Mouse (Mus musculus) WW6 (cell line): ENCODE results near the gene Frmd4b.
"Not testable (repeated sequence)": the region's sequence is repeated elsewhere in the genome, so short reads cannot be mapped to it uniquely, and the experiment has no call there.

Source experiments
- DNase-seq: peaks from one replicate; pipeline ENCODE4 v3.0.0-alpha.2; 2013; ENCODE audit warnings: low read depth, low spot score

Frmd4b gene

GRCm38 (mm10) chr6:97419771-97420446 lies 197.4 kb downstream of the Frmd4b start:
- DNase-seq: no peak

- DNase-seq: peak; percentile 60
Measured at GRCm38 (mm10) chr6:97416972-97417554, 200.3 kb downstream of the Frmd4b start.

- not testable (repeated sequence) for DNase-seq
Measured at GRCm38 (mm10) chr6:97415578-97415977, 201.8 kb downstream of the Frmd4b start.

- DNase-seq: no peak
Measured at GRCm38 (mm10) chr6:97413453-97413852, 203.9 kb downstream of the Frmd4b start.

DNA sequence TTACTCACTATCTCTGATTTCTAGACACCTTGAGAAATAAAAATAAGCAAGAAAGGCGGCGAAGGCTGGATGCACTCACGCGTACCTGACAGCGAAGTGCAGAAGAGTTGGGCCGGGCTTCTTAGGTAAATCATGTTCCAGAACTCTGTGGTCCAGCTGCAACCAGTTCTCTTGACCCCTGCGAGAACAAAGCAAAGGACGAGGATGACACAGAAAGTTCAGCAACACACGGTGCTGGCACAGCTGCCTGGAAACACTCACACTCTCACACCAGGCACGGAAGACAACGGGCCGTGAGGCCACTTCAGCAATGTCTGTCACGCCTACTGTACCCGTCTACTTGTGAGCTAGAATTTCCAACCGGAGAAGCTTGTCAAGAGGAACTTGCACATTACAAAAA lies 204.9 kb downstream of the Frmd4b start:
- no peak for DNase-seq

DNA sequence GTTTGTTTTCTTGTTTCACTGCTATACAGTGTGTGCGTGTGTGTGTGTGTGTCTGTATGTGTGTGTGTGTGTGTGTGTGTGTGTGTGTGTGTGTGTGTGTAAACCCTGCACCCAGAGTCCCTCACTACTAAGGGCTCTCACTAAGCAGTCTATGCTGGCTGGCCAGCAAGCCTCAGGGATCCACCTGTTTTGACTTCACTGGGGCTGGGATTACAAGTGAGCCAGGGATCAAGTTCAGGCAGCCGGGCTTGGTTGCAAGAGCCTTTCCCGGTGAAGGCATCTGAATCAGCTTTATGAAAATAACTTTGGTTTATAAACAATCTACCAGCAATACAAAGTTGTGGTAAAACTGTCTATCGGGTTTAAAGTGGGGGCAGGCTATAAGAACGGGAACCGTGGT lies 206.0 kb downstream of the Frmd4b start:
- DNase-seq: no peak

- DNase-seq: no peak
Measured at GRCm38 (mm10) chr6:97409467-97410239, 207.7 kb downstream of the Frmd4b start.

GRCm38 (mm10) chr6:97407914-97408313 lies 209.4 kb downstream of the Frmd4b start:
- no peak for DNase-seq

DNA sequence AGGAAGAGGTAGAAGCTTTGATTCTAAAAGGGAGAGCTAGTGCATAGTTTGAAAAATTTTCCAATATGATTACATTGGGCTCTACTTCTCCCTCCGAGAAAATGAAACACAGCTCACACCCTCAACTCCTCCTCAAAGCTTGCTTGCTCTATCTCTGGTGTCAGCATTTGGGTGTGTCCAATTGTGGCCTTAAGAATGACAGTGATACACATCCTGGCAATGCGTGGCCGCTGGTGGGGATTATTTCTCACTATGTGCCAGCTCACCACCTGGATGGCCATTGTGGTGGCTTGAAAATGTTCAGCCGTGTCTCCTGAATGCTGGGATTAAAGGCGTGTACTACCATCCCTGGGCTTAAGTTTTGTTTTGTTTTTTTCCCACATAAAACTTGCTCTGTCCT lies 209.9 kb downstream of the Frmd4b start:
- DNase-seq: no peak

DNA sequence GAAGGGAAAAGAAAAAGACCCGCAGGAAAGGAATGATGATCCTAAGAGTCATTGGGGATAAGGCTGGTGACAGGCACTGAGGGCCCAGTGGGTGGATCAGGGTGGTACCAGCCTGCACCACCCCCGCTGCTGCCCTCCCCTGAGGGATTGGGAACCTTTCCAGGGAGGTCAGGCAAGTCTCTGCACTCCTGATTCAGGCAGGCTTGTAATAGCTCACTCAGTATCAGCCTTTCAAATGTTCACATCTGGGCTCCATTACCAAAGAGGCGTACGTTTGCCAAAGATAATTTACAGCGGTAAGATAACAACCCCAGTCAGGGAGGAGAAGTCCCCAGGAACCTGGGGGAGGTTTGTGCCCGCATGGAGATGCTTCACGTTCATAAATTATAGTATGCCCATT lies 212.0 kb downstream of the Frmd4b start:
- no peak for DNase-seq

DNA sequence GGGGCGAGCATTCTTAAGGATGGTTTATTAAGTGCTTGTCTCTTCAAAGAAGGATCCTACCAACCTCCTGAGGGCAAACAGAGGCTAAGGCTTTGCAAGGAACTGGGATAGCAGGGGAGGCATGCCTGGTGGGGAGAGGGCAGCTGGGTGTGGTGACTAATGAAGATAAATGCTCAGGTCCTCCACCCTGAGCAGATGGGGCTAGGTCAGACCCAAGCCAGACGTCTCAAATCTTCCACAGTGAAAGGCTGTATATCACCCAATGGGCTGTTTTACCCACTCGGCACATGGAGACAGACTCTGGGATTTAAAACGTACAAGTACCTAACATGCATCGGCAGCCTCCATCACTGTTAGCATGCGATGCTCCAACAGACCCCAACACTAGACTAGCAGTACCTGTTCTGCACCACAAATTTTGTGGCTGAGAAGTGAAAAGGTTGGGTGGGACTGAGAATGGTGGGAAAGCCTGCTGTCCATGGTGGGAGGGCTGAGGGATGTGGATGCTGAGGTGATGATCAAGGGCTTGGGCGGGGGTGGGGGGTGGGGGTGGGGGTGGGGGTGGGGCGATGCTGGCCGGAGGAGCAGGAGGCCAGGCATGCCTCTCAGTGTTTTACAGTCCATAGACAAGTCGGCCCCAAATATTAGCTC lies 214.4 kb downstream of the Frmd4b start:
- no peak for DNase-seq

- no peak for DNase-seq
Measured at GRCm38 (mm10) chr6:97400446-97400845, 216.9 kb downstream of the Frmd4b start.

- DNase-seq: no peak
Measured at GRCm38 (mm10) chr6:97397935-97398334, 219.4 kb downstream of the Frmd4b start.

DNA sequence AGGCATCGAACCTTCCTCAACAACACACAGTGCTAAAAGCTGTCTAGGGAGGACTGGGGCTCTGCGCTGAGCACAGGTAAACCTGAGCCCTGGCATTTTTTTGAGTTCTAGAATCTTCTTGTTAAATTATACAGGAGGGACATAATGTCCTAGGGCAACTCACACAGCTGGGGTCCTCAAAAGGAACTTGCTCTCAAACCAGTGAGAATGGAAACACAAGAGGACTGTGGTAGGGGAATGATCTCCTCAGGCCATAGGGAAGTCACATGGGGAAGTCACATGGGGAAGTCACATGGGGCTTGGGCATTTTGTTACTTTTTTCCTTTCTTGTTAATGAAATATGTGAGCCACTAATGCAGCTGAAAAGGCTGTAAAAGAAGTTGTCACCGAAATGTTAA lies 220.4 kb downstream of the Frmd4b start:
- no peak for DNase-seq

GRCm38 (mm10) chr6:97396351-97396956 lies 220.9 kb downstream of the Frmd4b start:
- DNase-seq: peak; percentile 70

DNA sequence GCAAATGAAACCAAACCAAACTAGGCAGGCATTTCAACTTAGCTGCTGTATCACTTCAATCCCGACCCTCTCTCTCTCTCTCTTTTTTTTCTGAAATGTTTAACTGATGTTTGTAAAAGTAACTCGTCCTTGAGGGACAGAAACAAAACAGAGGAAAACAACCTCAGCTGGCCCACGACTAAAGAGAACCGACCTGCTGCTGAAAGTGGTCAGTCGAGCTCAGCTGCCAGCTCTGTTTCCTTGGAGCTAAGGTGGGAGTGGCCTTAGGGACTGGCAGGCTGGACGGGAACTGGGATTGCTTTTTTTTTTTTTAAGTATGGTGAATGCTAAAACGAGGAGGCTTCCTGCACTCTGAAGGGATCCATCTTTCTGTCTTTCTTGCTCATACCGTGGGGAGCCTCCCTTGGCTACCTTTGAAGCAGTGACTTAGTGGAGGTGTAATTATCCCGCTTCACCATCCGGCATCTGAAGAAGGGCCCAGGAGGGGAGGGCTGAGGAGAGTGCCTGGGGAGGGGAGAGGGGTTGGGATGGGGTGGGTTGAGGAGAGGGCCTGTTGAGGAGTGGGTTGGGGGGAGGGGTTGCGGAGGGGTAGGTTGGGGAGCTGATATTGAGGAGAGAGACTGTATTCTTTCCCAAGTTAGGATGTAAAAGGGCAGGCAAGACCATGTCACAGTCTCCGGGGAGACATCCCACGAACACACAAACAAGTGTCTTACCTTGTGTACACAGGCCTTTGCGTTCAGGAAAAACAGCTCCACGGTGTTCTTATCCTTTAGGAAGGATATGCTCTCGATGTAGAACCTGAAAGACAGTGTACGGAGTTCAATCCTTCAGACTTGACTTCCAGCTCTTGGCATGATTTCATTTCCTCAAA lies 221.6 kb downstream of the Frmd4b start:
- no peak for DNase-seq

DNA sequence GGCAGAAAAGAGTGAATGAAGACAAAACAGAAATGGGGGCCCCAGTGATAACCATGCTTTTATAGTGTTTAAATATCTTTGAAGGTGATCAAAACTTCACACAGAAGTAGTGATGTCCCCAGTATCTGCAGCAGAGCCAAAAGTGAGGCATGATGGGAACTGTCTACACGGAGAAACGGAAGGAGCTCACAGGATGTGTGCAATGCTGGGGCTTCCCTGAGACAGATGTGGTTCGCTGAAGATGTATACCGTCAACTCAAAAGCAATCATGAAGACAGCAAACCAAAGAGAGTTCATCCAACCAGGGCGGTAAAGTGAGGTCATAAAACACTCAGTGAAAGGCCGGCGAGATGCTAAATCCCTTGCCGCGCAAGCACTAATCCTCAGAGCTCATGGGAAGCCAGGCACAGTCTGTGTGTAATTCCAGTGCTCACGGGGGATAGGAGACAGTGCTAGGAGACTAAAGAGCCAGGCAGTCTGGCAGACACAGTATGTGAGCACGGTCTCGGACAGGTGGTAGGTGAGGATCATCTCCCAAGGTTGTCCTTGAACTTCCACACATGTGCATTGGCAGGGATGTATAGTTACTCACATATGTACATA lies 222.8 kb downstream of the Frmd4b start:
- DNase-seq: no peak

DNA sequence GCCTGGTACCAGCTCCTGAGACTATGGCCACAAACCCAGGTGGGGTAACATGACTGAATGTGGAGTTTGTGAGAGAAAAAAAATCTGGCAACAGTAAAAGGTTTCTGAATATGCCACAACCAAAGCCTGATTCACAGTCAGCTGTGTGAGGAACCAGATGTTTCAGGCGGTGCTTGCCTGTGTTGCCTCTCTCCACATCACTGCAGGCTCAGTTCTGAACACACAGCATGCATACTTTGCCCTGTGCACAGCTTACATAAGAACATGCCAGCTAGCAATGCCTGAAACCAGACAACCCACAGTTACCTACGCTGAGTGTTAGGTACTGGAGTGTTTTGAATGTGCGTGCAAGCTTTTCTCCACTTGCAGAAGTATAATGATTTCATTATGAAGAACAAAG lies 224.4 kb downstream of the Frmd4b start:
- DNase-seq: no peak

- no peak for DNase-seq
Measured at GRCm38 (mm10) chr6:97387388-97387787, 230.0 kb downstream of the Frmd4b start.

DNA sequence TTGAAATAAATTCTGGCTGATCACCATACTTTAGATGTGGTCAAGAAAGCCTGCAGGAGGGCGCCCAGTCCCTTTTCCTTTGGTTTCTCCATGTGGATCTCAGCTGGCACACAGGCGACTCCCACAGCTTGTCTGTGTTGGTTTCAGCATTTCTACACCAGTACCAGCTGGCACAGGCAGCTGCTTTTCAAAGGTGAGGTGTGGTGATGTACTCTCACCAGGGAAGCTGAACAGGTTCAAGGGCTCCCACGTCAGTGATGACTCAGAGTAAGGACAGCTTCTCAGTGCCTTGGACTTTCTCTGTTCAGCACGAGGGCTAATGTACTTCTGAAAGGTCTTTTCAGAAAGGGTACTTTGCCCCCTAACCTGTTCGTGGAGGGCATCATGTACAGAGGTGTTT lies 232.4 kb downstream of the Frmd4b start:
- DNase-seq: no peak

DNA sequence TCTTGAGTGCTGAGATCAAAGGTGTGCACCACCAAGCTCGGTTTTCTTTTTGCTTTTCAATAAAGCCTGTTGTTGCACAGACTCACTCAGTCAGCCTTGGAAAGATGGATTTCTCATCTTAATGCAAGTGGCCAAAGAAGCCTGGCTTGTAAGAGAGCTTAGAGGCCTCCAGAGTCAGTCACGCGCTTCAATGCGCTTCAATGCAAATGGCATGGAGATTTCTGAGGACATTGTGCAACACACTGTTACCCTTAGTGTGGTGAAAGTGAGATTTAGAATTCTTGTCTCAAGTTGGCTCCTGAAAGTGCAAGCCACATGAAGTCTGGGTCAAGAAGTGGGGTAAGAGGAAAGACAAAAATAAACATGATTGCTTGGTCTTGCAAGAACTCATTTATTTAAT lies 236.1 kb downstream of the Frmd4b start:
- no peak for DNase-seq
